Mouse (Mus musculus) olfactory bulb, adult 2 months (tissue): ENCODE data around the gene Sptbn1. TPM values are rescaled to one million over a fixed set of nuclear protein-coding genes. Genes with fewer than 3 reads are reported as not detected.

Source experiments
- H3K27ac ChIP-seq: fragments of 200-500 bp; 2 replicates; pipeline ENCODE4 v1.5.1; 2012; ENCODE audit warnings: low read depth, low read length; ENCODE audit not compliant: insufficient read depth
- H3K4me1 ChIP-seq: fragments of 200-500 bp; 2 replicates; pipeline ENCODE4 v1.6.1; 2012; ENCODE audit warnings: low read length; ENCODE audit not compliant: control insufficient read depth, insufficient read depth
- H3K4me3 ChIP-seq: fragments of 200-500 bp; 2 replicates; pipeline ENCODE4 v1.5.1; 2012; ENCODE audit warnings: mild to moderate bottlenecking, low read depth, low read length, moderate library complexity; ENCODE audit not compliant: insufficient read depth
- CTCF ChIP-seq: fragments of 200-500 bp; IDR thresholded peaks from 2 replicates; pipeline ENCODE4 v1.5.1; 2012; ENCODE audit warnings: low read depth, mild to moderate bottlenecking, low read length, moderate library complexity; ENCODE audit not compliant: insufficient read depth
- POLR2A ChIP-seq: fragments of 200-500 bp; IDR thresholded peaks from 2 replicates; pipeline ENCODE4 v1.6.1; 2012; ENCODE audit warnings: mild to moderate bottlenecking, low read depth, low read length, moderate library complexity; ENCODE audit not compliant: insufficient read depth
- WGBS: fragments of 180-500 bp; shearing (Covaris S2); methylation state at CpG from one replicate; pipeline ENCODE4 v1.1.7; 2018; 5-methylcytosine and 5-hydroxymethylcytosine counted together
- polyA plus RNA-seq: library from polyadenylated mRNA; stranded (reverse); fragments of >200 nt; gene quantifications from 2 replicates; pipeline ENCODE4 v1.2.4, GENCODE M21; 2012; ENCODE audit warnings: low replicate concordance; ENCODE audit not compliant: missing spikeins, insufficient read depth, insufficient read length

Gene Sptbn1
- polyA plus RNA-seq, 1 experiment, result 195 TPM

DNA sequence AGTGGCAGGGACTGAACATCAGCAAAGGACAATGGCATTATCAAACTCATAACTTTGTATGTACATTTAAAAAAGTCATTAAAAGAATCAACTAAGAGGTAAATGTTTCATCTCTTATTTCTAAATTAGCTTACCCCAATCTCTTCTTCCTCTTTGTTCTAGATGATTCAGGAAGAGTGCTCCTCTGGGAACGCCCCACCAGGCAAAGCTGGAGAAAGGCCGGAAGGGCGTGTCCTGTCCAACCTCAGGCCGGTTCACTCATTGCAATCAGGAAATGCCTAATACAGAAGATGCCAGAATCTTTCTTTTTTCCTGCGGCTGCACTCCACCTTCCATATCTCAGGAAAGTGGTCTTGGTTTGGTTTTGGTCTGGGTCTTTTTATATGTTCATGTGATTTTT lies 11.3 kb upstream of the Sptbn1 start:
- no peak overlapping the region for H3K27ac ChIP-seq
- TF ChIP-seq POLR2A (no peak), CTCF (no peak)
- no peak overlapping the region for H3K4me3 ChIP-seq
- 89% methylated on average over 5 of the region's 5 CpGs for WGBS
- H3K4me1 ChIP-seq, result no peaks in the 10 kb centered on the region

GRCm38 (mm10) chr11:30275436-30276031 lies 7.6 kb upstream of the Sptbn1 start:
- WGBS, result 67% methylated on average over 3 of the region's 3 CpGs
- no peak for TF ChIP-seq CTCF
- no peak for TF ChIP-seq POLR2A
- no peak overlapping the region for H3K4me3 ChIP-seq
- no peak overlapping the region for H3K27ac ChIP-seq
- no peaks in the 10 kb centered on the region for H3K4me1 ChIP-seq

GRCm38 (mm10) chr11:30269524-30269923 lies 1.5 kb upstream of the Sptbn1 start:
- no peaks in the 10 kb centered on the region for H3K4me1 ChIP-seq
- TF ChIP-seq CTCF, result no peak
- TF ChIP-seq POLR2A, result no peak
- no peak overlapping the region for H3K27ac ChIP-seq
- H3K4me3 ChIP-seq, result no peak overlapping the region
- WGBS, result 55% methylated on average over 1 of the region's 1 CpGs

GRCm38 (mm10) chr11:30268648-30269375 lies 837 bp upstream of the Sptbn1 start:
- under 1% methylated on average over 15 of the region's 15 CpGs for WGBS
- TF ChIP-seq POLR2A, result no peak
- no peak for TF ChIP-seq CTCF
- H3K4me3 ChIP-seq, result peak overlapping the region; percentile 66
- peak overlapping the region; percentile 94 for H3K27ac ChIP-seq
- no peaks in the 10 kb centered on the region for H3K4me1 ChIP-seq

- under 1% methylated on average over 65 of the region's 69 CpGs for WGBS
- Histone ChIP-seq H3K4me3 (peak overlapping the region; percentile 81), H3K27ac (peak overlapping the region; percentile 95), H3K4me1 (no peaks in the 10 kb centered on the region)
- TF ChIP-seq CTCF (no peak), POLR2A (0 out of 2 replicates have a peak, but pooled peaks have one; percentile 6)
Measured at GRCm38 (mm10) chr11:30267036-30267891, 711 bp downstream of the Sptbn1 start.

DNA sequence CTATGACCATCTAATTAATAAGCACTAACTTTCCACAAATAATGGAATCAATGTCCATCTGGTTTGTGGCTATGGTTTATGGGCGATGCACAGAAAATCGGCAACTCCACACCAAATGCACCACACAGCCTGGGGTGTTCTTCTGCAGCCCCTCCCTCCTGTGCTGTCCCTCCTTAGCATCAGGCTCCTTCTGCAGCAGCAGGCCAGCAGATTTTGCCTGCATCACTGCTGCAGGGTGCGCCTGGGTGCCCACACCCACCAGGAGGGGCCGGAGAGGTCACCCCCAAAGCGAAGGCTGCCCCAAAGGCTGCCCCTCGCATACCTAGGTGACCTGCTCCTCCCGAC lies 1.3 kb downstream of the Sptbn1 start:
- under 1% methylated on average over 7 of the region's 7 CpGs for WGBS
- Histone ChIP-seq H3K4me1 (no peaks in the 10 kb centered on the region), H3K27ac (peak overlapping the region; percentile 95), H3K4me3 (peak overlapping the region; percentile 81)
- TF ChIP-seq CTCF, result no peak
- no peak for TF ChIP-seq POLR2A

GRCm38 (mm10) chr11:30265666-30266065 lies 2.3 kb downstream of the Sptbn1 start:
- no peak for TF ChIP-seq CTCF
- no peak for TF ChIP-seq POLR2A
- Histone ChIP-seq H3K4me3 (no peak overlapping the region), H3K27ac (no peak overlapping the region), H3K4me1 (no peaks in the 10 kb centered on the region)
- WGBS, result 50% methylated on average over 2 of the region's 2 CpGs

DNA sequence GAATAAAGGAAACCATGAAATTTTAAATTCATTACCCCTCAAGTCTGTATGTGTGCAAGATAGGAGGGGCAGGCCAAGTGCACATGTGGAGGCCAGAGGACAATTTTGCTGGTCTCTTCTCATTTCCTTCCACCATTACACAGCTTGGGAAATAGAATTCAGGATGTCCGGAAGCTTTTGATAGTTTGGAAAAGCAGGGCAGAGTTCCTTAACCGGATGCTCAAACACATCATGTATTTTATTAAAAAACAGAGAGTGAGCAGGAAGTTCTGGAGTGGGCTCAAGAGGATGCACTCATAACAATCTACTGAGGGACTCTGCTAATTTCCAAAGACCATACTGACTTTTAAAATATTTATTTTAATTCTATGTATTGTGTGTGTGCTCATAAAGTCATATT lies 4.3 kb downstream of the Sptbn1 start:
- Histone ChIP-seq H3K4me1 (no peaks in the 10 kb centered on the region), H3K27ac (no peak overlapping the region), H3K4me3 (no peak overlapping the region)
- no peak for TF ChIP-seq POLR2A
- TF ChIP-seq CTCF, result no peak
- WGBS, result 56% methylated on average over 2 of the region's 2 CpGs
